Mouse (Mus musculus): Measurements from ENCODE around the gene Tm4sf5.

Tm4sf5 gene

GRCm38 (mm10) chr11:70553940-70554339, 48.9 kb downstream of the Tm4sf5 start:
- DNase-seq, result no peak

- no peak for DNase-seq
Observed at GRCm38 (mm10) chr11:70557545-70557944, 52.5 kb downstream of the Tm4sf5 start.

Measured in thymus, postnatal 14 days (tissue).